Mouse (Mus musculus) limb, embryonic 11.5 days (tissue): ENCODE data around the gene Tmem217. TPM values are rescaled to one million over a fixed set of nuclear protein-coding genes. Genes with fewer than 3 reads are reported as not detected.
A peak's percentile ranks its signal among the peaks of the same experiment; 100 is the strongest.

Experiments
- ATAC-seq: fragments of 200-750 bp; cut with Nextera tagmentation; 2 replicates; pipeline ENCODE4 v1.8.0; 2017; ENCODE audit warnings: low read depth; ENCODE audit not compliant: insufficient number of reproducible peaks, low FRiP score, low TSS enrichment
- DNase-seq: peaks from one replicate; pipeline ENCODE4 v3.0.0-alpha.2; 2015; ENCODE audit warnings: low spot score
- H3K27ac ChIP-seq: fragments of 300-500 bp; sonication (generic); replicated peaks from 2 replicates; pipeline ENCODE4 v1.5.1; 2014; ENCODE audit warnings: low read depth, mild to moderate bottlenecking, low read length
- H3K27me3 ChIP-seq: fragments of 300-500 bp; sonication (generic); 2 replicates; pipeline ENCODE4 v1.6.1; 2014; ENCODE audit warnings: mild to moderate bottlenecking, low read length, mixed read lengths; ENCODE audit not compliant: control insufficient read depth, insufficient read depth
- H3K36me3 ChIP-seq: fragments of 300-500 bp; sonication (generic); 2 replicates; pipeline ENCODE4 v1.6.1; 2014; ENCODE audit warnings: mild to moderate bottlenecking, low read length, moderate library complexity, mixed read lengths; ENCODE audit not compliant: control insufficient read depth, insufficient read depth
- H3K4me1 ChIP-seq: fragments of 300-500 bp; sonication (generic); 2 replicates; pipeline ENCODE4 v1.6.1; 2014; ENCODE audit warnings: low read length, mixed read lengths; ENCODE audit not compliant: control insufficient read depth, insufficient read depth
- H3K4me2 ChIP-seq: fragments of 300-500 bp; sonication (generic); 2 replicates; pipeline ENCODE4 v1.6.1; 2014; ENCODE audit warnings: low read depth, mild to moderate bottlenecking, moderate library complexity; ENCODE audit not compliant: severe bottlenecking
- H3K4me3 ChIP-seq: fragments of 300-500 bp; sonication (generic); 2 replicates; pipeline ENCODE4 v1.5.1; 2014; ENCODE audit warnings: low read depth, low read length
- H3K9ac ChIP-seq: fragments of 300-500 bp; sonication (generic); 2 replicates; pipeline ENCODE4 v1.6.1; 2014; ENCODE audit warnings: mild to moderate bottlenecking, low read length
- H3K9me3 ChIP-seq: fragments of 300-500 bp; sonication (generic); 2 replicates; pipeline ENCODE4 v1.6.1; 2016; ENCODE audit warnings: low read length; ENCODE audit not compliant: control insufficient read depth
- WGBS: fragments of 180-500 bp; shearing (Covaris S2); extraction: QIAGEN DNeasy Blood & Tissue Kit; methylation state at CpG from one replicate; pipeline ENCODE4 v1.1.7; 2014; 5-methylcytosine and 5-hydroxymethylcytosine counted together
- polyA plus RNA-seq: library from polyadenylated mRNA; unstranded; fragments of >200 nt; fragmentation: Nextera tagmentation; extraction: Ambion mirVana; gene quantifications from 2 replicates; pipeline ENCODE4 v1.2.1, GENCODE M21; 2014

Tmem217 gene
- polyA plus RNA-seq, 1 experiment from 2014 or later, result 0.43 TPM

DNA sequence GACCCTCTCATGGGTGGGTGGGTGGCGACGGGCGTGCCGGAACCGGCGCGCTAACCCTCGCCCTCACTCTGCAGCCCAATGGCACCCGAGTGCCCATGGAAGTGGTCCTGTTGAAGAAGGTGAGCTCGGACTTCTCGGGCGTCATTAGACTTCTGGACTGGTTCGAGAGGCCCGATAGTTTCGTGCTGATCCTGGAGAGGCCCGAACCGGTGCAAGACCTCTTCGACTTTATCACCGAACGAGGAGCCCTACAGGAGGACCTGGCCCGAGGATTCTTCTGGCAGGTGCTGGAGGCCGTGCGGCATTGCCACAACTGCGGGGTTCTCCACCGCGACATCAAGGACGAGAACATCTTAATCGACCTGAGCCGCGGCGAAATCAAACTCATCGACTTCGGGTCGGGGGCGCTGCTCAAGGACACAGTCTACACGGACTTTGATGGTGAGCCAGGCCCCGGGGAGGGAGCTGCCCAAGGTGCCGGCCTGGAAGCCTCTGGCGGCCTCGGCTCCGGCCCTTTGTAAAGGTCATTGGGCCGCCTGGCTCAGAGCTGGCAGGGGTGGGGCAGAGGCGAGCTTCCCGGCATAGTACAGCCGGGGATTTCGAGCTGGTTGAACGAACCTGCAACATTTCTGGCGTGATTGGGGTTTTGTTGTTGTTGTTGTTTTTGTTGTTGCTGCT lies 60.5 kb downstream of the Tmem217 start:
- peak overlapping the region; percentile 92 for H3K4me3 ChIP-seq
- H3K4me1 ChIP-seq, result peaks cover 17% of the 10 kb centered on the region
- H3K9me3 ChIP-seq, result no peaks in the 10 kb centered on the region
- under 1% methylated on average over 48 of the region's 48 CpGs for WGBS
- no peak for ATAC-seq
- H3K4me2 ChIP-seq, result peak overlapping the region; percentile 87
- H3K36me3 ChIP-seq, result peaks cover 10% of the 10 kb centered on the region
- no peaks in the 10 kb centered on the region for H3K27me3 ChIP-seq
- H3K27ac ChIP-seq, result peak overlapping the region; percentile 84
- H3K9ac ChIP-seq, result peak overlapping the region; percentile 92
- peak; percentile 67 for DNase-seq

- peaks cover 17% of the 10 kb centered on the region for H3K4me1 ChIP-seq
- peak within 1 kb of the TSS; percentile 92 for H3K9ac ChIP-seq
- DNase-seq (peak; percentile 77), ATAC-seq (peak; percentile 75)
- H3K9me3 ChIP-seq, result no peaks in the 10 kb centered on the region
- peak within 1 kb of the TSS; percentile 92 for H3K4me3 ChIP-seq
- peaks cover 10% of the 10 kb centered on the region for H3K36me3 ChIP-seq
- WGBS, result under 1% methylated on average over 74 of the region's 99 CpGs
- peak within 1 kb of the TSS; percentile 88 for H3K27ac ChIP-seq
- peak within 1 kb of the TSS; percentile 87 for H3K4me2 ChIP-seq
- H3K27me3 ChIP-seq, result no peaks in the 10 kb centered on the region
These were observed 61.2 kb downstream of the Tmem217 start, which contains the start of gene Pim1 for GRCm38 (mm10) chr17:29490713-29491581. Pim1 (plus strand) TSS chr17:29490753.

- H3K4me2 ChIP-seq, result peak overlapping the region; percentile 87
- DNase-seq (peak; percentile 100), ATAC-seq (peak; percentile 86)
- under 1% methylated on average over 51 of the region's 68 CpGs for WGBS
- H3K9ac ChIP-seq, result peak overlapping the region; percentile 85
- H3K4me3 ChIP-seq, result peak overlapping the region; percentile 92
- peaks cover 17% of the 10 kb centered on the region for H3K4me1 ChIP-seq
- no peaks in the 10 kb centered on the region for H3K9me3 ChIP-seq
- no peaks in the 10 kb centered on the region for H3K27me3 ChIP-seq
- peaks cover 10% of the 10 kb centered on the region for H3K36me3 ChIP-seq
- peak overlapping the region; percentile 88 for H3K27ac ChIP-seq
These were observed 62.0 kb downstream of the Tmem217 start for GRCm38 (mm10) chr17:29489971-29490712.

DNA sequence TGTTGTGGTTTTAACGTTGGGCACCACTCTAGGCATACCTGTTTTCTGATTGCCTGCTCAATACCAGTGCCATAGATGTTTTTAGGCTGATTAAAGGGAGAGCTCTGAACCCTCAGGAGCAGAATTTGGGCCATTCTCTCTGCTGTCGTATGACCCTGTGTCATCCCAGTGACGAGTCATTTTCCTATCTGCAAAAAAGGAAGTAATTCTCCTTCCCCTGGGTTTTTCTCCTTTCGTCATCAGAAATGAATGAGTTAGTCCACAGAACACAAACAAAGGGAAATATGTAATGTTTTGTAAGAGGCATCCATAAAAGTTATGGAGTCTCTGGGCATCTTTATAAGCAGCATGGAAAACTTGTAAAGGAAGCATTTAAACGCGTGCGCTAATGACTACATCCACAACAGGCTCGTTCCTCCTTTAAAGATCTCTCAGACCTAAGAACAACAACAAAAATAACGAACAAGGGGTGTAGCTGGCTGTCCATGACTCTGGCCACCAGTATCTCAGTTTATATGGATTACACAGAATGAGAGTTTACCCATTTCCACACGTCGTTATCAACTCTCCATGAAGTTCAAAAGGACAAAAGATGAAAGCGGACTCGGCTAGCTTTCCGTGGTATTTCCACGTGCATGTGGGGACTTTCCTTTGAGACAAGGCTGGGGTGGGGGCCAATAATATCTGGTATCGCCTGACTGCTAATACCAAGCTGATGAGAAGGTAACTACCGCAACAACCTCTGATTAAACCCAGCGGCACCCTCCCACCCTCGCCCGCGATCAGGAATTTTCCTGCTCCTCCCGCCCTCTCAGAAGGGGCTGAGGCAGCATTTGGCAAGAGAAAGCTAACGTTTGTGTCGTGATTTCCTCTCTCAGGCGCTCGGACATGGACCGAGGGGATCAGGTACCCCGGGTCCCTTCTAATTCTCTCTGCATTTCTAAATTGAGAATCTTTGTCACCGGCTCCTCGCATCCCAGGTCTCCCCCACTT lies 62.9 kb downstream of the Tmem217 start:
- peaks cover 14% of the 10 kb centered on the region for H3K4me1 ChIP-seq
- peaks cover 4% of the 10 kb centered on the region; the same call in 1 of the 2 replicates for H3K36me3 ChIP-seq
- peak overlapping the region; percentile 92 for H3K4me3 ChIP-seq
- peak overlapping the region; percentile 88 for H3K27ac ChIP-seq
- peak; percentile 77 for DNase-seq
- peak overlapping the region; percentile 87 for H3K4me2 ChIP-seq
- whole genome bisulfite sequencing, result 7% methylated on average over 30 of the region's 30 CpGs
- ATAC-seq, result 0 out of 2 replicates have a peak, but pooled peaks have one; percentile 7
- no peaks in the 10 kb centered on the region for H3K9me3 ChIP-seq
- H3K27me3 ChIP-seq, result no peaks in the 10 kb centered on the region
- H3K9ac ChIP-seq, result peak overlapping the region; percentile 85

GRCm38 (mm10) chr17:29488257-29488977 lies 63.8 kb downstream of the Tmem217 start:
- ATAC-seq (no peak), DNase-seq (peak; percentile 24)
- WGBS, result 81% methylated on average over 8 of the region's 8 CpGs
- Histone ChIP-seq H3K36me3 (no peaks in the 10 kb centered on the region), H3K4me3 (no peak overlapping the region), H3K9me3 (no peaks in the 10 kb centered on the region), H3K4me2 (peak overlapping the region; percentile 87), H3K9ac (no peak overlapping the region), H3K27ac (no peak overlapping the region), H3K27me3 (no peaks in the 10 kb centered on the region), H3K4me1 (peaks cover 14% of the 10 kb centered on the region)

- H3K4me1 ChIP-seq, result peaks cover 10% of the 10 kb centered on the region
- H3K4me2 ChIP-seq, result no peak overlapping the region
- DNase-seq, result no peak
- ATAC-seq, result no peak
- H3K9me3 ChIP-seq, result no peaks in the 10 kb centered on the region; the same call in 1 of the 2 replicates
- H3K36me3 ChIP-seq, result no peaks in the 10 kb centered on the region
- no peak overlapping the region for H3K9ac ChIP-seq
- whole genome bisulfite sequencing, result 77% methylated on average over 3 of the region's 3 CpGs
- H3K27ac ChIP-seq, result no peak overlapping the region
- no peak overlapping the region for H3K4me3 ChIP-seq
- no peaks in the 10 kb centered on the region for H3K27me3 ChIP-seq
These were observed 66.6 kb downstream of the Tmem217 start for GRCm38 (mm10) chr17:29485336-29486233.
